Mouse (Mus musculus) G1E-ER4 (cell line): ENCODE measurements at regions not wholly inside any gene's neighbourhood (a gene's known extent, or its start where the extent isn't known, plus 50 kb on each side); places are given as distances from the start of the nearest gene placed in this dataset.

Experiments used
- GATA1 ChIP-seq: IDR thresholded peaks from one replicate; pipeline ENCODE4 v1.8.0; 2012; ENCODE audit warnings: low read length, inconsistent platforms

GRCm38 (mm10) chr10:16552861-16553635 is 1170.0 kb upstream of the Cited2 start:
- no peak for TF ChIP-seq GATA1

- TF ChIP-seq GATA1: no peak
Observed at GRCm38 (mm10) chr10:16574568-16574967, 1148.5 kb upstream of the Cited2 start.

DNA sequence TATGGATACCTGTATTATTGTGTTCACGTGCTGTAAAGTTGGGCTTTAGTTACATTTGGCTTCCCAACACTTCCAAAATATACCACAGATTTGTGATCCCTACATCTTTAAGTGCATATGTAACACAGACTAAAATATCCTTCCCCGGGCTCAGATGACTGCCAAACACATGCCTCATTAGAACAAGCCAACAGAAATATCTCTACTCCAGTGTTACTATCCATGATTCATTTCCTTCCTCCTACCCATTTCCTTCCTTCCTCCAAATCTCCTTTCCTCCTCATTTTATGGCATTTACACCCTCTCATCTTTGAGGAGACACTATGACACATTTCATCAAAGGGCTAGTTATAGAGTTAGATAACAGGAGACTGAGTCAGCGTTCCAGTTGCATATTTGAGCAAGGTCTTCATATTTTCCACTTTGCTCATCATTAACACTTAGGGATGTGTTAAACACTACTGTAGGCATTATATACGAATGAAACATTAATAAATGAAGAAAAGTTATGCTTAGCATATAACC is 1144.4 kb upstream of the Cited2 start:
- no peak for TF ChIP-seq GATA1

DNA sequence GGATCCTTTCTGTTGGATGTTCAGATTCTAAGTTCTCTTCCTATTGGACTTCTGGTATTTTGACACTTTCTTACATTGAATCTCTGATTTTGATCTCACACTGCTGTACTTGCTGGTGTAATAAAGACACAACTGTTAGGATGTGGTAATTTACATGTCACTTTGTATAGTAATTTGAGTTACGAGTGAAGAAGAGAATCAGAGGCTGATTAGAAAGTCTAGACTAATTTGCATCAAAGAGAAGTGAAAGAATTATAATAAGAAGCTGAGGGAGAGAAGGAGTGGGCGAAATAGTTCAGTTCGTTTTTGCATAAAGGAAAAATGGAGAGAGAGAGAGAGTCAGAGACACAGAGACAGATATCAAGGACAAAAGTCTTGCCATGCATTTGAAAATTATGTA is 1142.8 kb upstream of the Cited2 start:
- TF ChIP-seq GATA1: no peak

GRCm38 (mm10) chr10:16588833-16589232 is 1134.2 kb upstream of the Cited2 start:
- no peak for TF ChIP-seq GATA1

- no peak for TF ChIP-seq GATA1
Observed at GRCm38 (mm10) chr10:16589399-16589798, 1133.6 kb upstream of the Cited2 start.

- no peak for TF ChIP-seq GATA1
Observed at GRCm38 (mm10) chr10:16592870-16593269, 1130.1 kb upstream of the Cited2 start.

- no peak for TF ChIP-seq GATA1
Observed at GRCm38 (mm10) chr10:16600041-16600440, 1123.0 kb upstream of the Cited2 start.

GRCm38 (mm10) chr10:16600551-16601224 is 1122.3 kb upstream of the Cited2 start:
- peak; percentile 46 for TF ChIP-seq GATA1

- no peak for TF ChIP-seq GATA1
Observed at GRCm38 (mm10) chr10:16601225-16601595, 1121.8 kb upstream of the Cited2 start.

- TF ChIP-seq GATA1: no peak
Observed at GRCm38 (mm10) chr10:16608339-16608738, 1114.7 kb upstream of the Cited2 start.

DNA sequence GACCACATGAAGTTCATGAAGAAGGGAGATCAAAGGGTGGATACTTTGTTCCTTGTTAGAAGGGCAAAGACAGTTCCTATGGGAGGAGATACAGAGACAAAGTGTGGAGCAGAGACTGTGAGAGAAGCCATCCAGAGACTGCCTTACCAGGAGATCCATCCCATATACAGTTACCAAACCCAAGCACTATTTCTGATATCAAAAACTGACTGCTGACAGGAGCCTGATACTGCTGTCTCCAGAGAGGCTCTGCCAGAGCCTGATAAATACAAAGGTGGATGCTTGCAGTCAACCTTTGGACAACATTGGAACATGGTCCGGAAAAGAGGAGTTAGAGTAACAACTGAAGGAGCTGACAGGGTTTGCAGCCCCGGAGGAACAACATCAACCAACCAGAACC is 1104.3 kb upstream of the Cited2 start:
- no peak for TF ChIP-seq GATA1

- no peak for TF ChIP-seq GATA1
Observed at GRCm38 (mm10) chr10:16619584-16619983, 1103.4 kb upstream of the Cited2 start.

DNA sequence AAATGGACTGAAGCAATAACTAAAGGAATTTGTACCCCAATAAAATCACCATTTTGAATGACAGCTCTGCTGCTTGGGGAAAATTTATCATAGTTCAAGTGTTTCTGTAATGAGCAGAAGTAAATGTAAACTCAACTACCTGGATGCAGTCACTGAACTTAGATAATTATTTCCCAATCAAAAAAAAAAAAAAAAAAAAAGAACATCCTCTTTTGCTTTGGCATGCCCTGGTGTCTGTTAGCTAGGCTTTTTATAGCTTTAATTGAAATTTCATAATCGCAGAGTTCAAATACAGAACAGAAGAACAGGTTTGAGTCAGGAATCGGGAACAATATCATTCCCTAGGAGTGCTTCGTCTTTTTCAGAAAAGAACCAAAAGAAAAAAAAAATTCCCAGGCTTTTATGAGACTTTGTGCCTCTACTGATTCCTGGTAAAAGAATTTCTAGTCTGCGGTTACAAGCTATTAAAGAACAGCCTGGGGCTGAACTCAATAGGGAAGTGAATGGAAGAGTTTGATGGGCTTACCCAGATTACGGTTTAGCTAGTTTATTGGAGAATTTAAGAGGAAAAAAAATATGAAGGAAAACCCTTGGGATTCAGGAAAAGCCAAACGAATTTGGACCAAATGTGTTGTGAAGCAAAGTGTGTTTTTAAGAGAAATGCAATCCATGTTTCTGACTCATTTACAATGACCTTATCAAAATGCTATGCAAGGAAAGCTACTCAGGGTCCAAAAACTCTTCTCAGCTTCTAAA is 1102.0 kb upstream of the Cited2 start:
- no peak for TF ChIP-seq GATA1

DNA sequence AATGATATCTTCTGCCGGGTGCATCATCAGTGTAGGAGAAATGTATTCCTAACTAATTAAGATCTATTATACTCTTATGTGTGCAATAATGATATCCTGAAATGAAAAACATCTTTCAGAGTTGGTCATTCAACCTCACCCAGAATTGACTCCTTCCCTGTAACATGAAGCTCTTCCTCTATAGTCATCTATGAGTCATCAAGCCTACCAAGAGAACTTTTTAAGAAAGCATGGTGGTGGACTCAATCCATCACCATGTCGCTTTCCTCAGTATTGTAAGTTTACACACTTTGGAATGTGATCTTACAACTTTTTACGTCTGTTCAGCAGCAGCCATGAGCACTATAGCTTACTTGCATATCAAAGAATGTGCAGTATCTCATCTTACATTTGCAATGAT is 1100.2 kb upstream of the Cited2 start:
- no peak for TF ChIP-seq GATA1

DNA sequence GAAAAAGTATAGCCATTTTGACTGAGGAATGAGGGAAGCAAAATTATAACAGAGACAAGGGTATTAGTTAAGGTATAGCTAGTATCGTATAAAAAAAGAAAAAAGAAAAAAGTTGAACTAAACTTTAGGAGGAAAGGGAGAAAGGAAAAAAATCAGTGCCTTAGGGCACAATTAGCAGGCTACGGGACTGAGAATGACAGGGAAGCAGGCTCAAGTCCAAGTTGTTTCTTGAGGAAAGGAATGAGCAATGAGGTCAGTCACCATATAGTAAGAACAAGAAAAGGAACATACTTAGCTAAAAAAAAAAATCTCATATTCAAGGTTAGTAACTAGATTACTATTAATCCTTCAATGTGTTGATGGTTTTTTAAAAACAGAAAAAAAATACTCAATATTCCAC is 1089.8 kb upstream of the Cited2 start:
- TF ChIP-seq GATA1: no peak

- no peak for TF ChIP-seq GATA1
Observed at GRCm38 (mm10) chr10:16635463-16635862, 1087.6 kb upstream of the Cited2 start.
